Mouse (Mus musculus) embryonic fibroblast, embryonic 13.5 days (primary cell): Measurements from ENCODE around the gene Rab11fip5.

Experiments
- CTCF ChIP-seq: IDR thresholded peaks from 2 replicates; pipeline ENCODE4 v1.5.1; 2011; ENCODE audit warnings: mild to moderate bottlenecking, control low read depth, low read length, moderate library complexity, borderline replicate concordance; ENCODE audit not compliant: insufficient read depth
- POLR2A ChIP-seq: IDR thresholded peaks from 2 replicates; pipeline ENCODE4 v1.6.1; 2011; ENCODE audit warnings: low read depth, mild to moderate bottlenecking, control low read depth, low read length, moderate library complexity

DNA sequence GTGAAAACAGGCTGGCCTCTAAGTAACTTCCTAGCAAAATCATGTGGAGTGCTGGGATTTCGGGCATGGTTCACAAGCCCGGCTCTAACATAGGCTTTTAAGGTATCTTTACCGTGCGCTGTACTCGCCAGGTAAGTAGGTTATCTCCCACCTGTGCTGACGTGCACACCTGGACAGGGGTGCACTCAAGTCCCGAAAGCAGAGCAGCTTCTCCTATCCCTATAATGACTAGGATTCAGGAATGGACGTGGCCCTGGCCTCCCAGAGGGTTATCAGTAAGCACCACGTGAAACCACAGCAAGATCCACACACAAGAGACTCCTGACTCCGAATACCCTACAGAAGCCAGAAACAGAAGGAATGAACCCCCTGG, 7.2 kb upstream of the Rab11fip5 start:
- TF ChIP-seq POLR2A (no peak), CTCF (no peak)
